In genomic region chr3:68713550-68713949, GRCm38 (mm10) we compare ENCODE assay signal across 8 mouse cellular contexts. TPM values are rescaled to one million over a fixed set of nuclear protein-coding genes. Genes with fewer than 3 reads are reported as not detected.
DNase-seq lines count a peak whose midpoint lies in the region; ATAC-seq lines count a peak whose summit lies in the region.

No protein-coding gene starts in this region.

- H3K4me3 ChIP-seq in embryonic facial prominence, embryonic 14.5 days (ENCODE audit: low read depth, low read length), result no peak overlapping the region
- H3K4me3 ChIP-seq in midbrain, embryonic 14.5 days (replicated peaks; ENCODE audit: low read depth, low read length), result no peak overlapping the region

- WGBS in embryonic facial prominence, embryonic 14.5 days, result 9% methylated on average over 7 of the region's 7 CpGs
- 12% methylated on average over 7 of the region's 7 CpGs for WGBS in midbrain, embryonic 14.5 days

- DNase-seq in right cerebral cortex, adult 18-20 months, result peak; percentile 42
- no peak for DNase-seq in right cerebral cortex, postnatal 36 days (ENCODE audit: low spot score in 2 of 2)
- DNase-seq in adrenal gland, postnatal 25 days, result peak; percentile 66
- peak; percentile 76 for DNase-seq in embryonic facial prominence, embryonic 14.5 days (ENCODE audit: low spot score)
- peak; percentile 70 for DNase-seq in heart, postnatal 4 days
- peak; percentile 62 for DNase-seq in left cerebral cortex, postnatal 4 days
- DNase-seq in midbrain, embryonic 14.5 days, result peak; percentile 89
- peak; percentile 68 for DNase-seq in thymus, postnatal 14 days

- peak overlapping the region; percentile 23; the same call in 1 of the 2 replicates for H3K4me2 ChIP-seq in embryonic facial prominence, embryonic 14.5 days (ENCODE audit: low read depth, low read length)
- H3K4me2 ChIP-seq in midbrain, embryonic 14.5 days (ENCODE audit: low read length), result no peak overlapping the region

- intact Hi-C loops in left cerebral cortex, postnatal 4 days (cut with DNase I), result loop anchor here (10.0 kb wide), 4 partner anchors 99 to 659 kb away; no protein-coding TSS in a partner anchor

- no peak overlapping the region for H3K9ac ChIP-seq in embryonic facial prominence, embryonic 14.5 days (ENCODE audit: low read depth, low read length)
- H3K9ac ChIP-seq in midbrain, embryonic 14.5 days (replicated peaks; ENCODE audit: low read length), result no peak overlapping the region

- no peak for ATAC-seq in embryonic facial prominence, embryonic 14.5 days (ENCODE audit: low read depth)
- ATAC-seq in midbrain, embryonic 14.5 days (ENCODE audit: low FRiP score, low TSS enrichment), result no peak; the same call in 1 of the 2 replicates

- H3K4me1 ChIP-seq in embryonic facial prominence, embryonic 14.5 days (ENCODE audit: control insufficient read depth, insufficient read depth, low read length), result no peaks in the 10 kb centered on the region
- H3K4me1 ChIP-seq in midbrain, embryonic 14.5 days (ENCODE audit: control insufficient read depth, insufficient read depth, low read length), result no peaks in the 10 kb centered on the region

- H3K27ac ChIP-seq in embryonic facial prominence, embryonic 14.5 days (replicated peaks; ENCODE audit: low read depth, low read length), result no peak overlapping the region
- no peak overlapping the region for H3K27ac ChIP-seq in midbrain, embryonic 14.5 days (replicated peaks; ENCODE audit: low read depth, low read length)

- H3K36me3 ChIP-seq in embryonic facial prominence, embryonic 14.5 days (ENCODE audit: control insufficient read depth, insufficient read depth, low read length), result no peaks in the 10 kb centered on the region
- H3K36me3 ChIP-seq in midbrain, embryonic 14.5 days (ENCODE audit: control insufficient read depth, insufficient read depth, low read length), result no peaks in the 10 kb centered on the region

- H3K27me3 ChIP-seq in embryonic facial prominence, embryonic 14.5 days (replicated peaks; ENCODE audit: control insufficient read depth, insufficient read depth, low read length), result no peaks in the 10 kb centered on the region
- H3K27me3 ChIP-seq in midbrain, embryonic 14.5 days (ENCODE audit: control insufficient read depth, insufficient read depth, low read length), result no peaks in the 10 kb centered on the region

- H3K9me3 ChIP-seq in embryonic facial prominence, embryonic 14.5 days (ENCODE audit: control insufficient read depth, low read length), result no peaks in the 10 kb centered on the region
- no peaks in the 10 kb centered on the region for H3K9me3 ChIP-seq in midbrain, embryonic 14.5 days (ENCODE audit: control insufficient read depth, low read length)

RNA-seq across cellular contexts. Expression of gene Il12a, which starts 23.1 kb away (rescaled TPM):
- total RNA-seq in adrenal gland, postnatal 25 days (2021), result 0.67 TPM in 1 of 2 replicates, not detected in the other
- 0.51 and 0.61 TPM in 2 replicates for polyA plus RNA-seq in embryonic facial prominence, embryonic 14.5 days (2014; fragmentation: Nextera tagmentation; extraction: Ambion mirVana)
- under 1 TPM in 1 of 2 experiments, not detected in 1; 0.20 TPM for total RNA-seq in heart, postnatal 4 days (2021)
- not detected for total RNA-seq in left cerebral cortex, postnatal 4 days (2021)
- not detected in 2 replicates for polyA plus RNA-seq in midbrain, embryonic 14.5 days (2014; fragmentation: Nextera tagmentation; extraction: Ambion mirVana)

Comparison
In these comparisons a context has a peak if more than half of its experiments do, and no peak if none do; other contexts are left out.
1. DNase-seq: peak in right cerebral cortex, adult 18-20 months (single experiment), adrenal gland, postnatal 25 days (single experiment), embryonic facial prominence, embryonic 14.5 days (single experiment), heart, postnatal 4 days (single experiment), left cerebral cortex, postnatal 4 days (single experiment), midbrain, embryonic 14.5 days (single experiment) and thymus, postnatal 14 days (single experiment); none in right cerebral cortex, postnatal 36 days (0 of 2).